ENCODE assay signal across 15 mouse cellular contexts in genomic region chr15:31819219-31819618, GRCm38 (mm10).
DNase-seq lines count a peak whose midpoint lies in the region; ATAC-seq lines count a peak whose summit lies in the region.
"Had no signal": no experiment of that assay in that cellular context is flagged by ENCODE, and none has a peak within 500 bp of the region (broad histone marks: within the 10 kb centered on the region; RNA-seq: fewer than 3 reads in every experiment).

No protein-coding gene starts in this region.

- no peak for ATAC-seq in embryonic facial prominence, embryonic 11.5 days (replicated peaks; ENCODE audit: insufficient number of reproducible peaks, low FRiP score, low TSS enrichment, low read depth)
- no peak for ATAC-seq in monocyte, adult 5-6 weeks (replicated peaks; ENCODE audit: insufficient number of reproducible peaks, low FRiP score, low TSS enrichment, poor library complexity, severe bottlenecking)
- ATAC-seq: activated CD4-positive, CD25-positive, alpha-beta regulatory T cell, adult 4 months had no signal

- H3K36me3 ChIP-seq in embryonic facial prominence, embryonic 11.5 days (replicated peaks; ENCODE audit: control insufficient read depth, insufficient read depth, low read depth, low read length), result no peaks in the 10 kb centered on the region
- H3K36me3 ChIP-seq in embryonic facial prominence, embryonic 10.5 days (replicated peaks), result no peaks in the 10 kb centered on the region
- H3K36me3 ChIP-seq: hindbrain, embryonic 10.5 days; limb, embryonic 12.5 days had no signal

- WGBS in embryonic facial prominence, embryonic 11.5 days, result 57% methylated on average over 6 of the region's 6 CpGs
- 72% methylated on average over 6 of the region's 6 CpGs for WGBS in embryonic facial prominence, embryonic 10.5 days

- no peak overlapping the region for H3K4me3 ChIP-seq in embryonic facial prominence, embryonic 11.5 days (ENCODE audit: low read depth, low read length)
- H3K4me3 ChIP-seq in embryonic facial prominence, embryonic 10.5 days, result no peak overlapping the region
- H3K4me3 ChIP-seq: hindbrain, embryonic 10.5 days; layer of hippocampus, adult 2 months; limb, embryonic 12.5 days had no signal

- no peaks in the 10 kb centered on the region for H3K27me3 ChIP-seq in embryonic facial prominence, embryonic 11.5 days (ENCODE audit: control insufficient read depth, insufficient read depth, low read length)
- no peaks in the 10 kb centered on the region for H3K27me3 ChIP-seq in embryonic facial prominence, embryonic 10.5 days (replicated peaks; ENCODE audit: low read depth, poor library complexity, severe bottlenecking)
- H3K27me3 ChIP-seq: limb, embryonic 12.5 days had no signal

- no peak overlapping the region for H3K9ac ChIP-seq in embryonic facial prominence, embryonic 11.5 days (replicated peaks; ENCODE audit: low read length)
- H3K9ac ChIP-seq: limb, embryonic 12.5 days had no signal

- peak; percentile 16 for DNase-seq in embryonic facial prominence, embryonic 11.5 days (ENCODE audit: low spot score)
- DNase-seq in embryonic facial prominence, embryonic 10.5 days (ENCODE audit: low spot score), result no peak
- DNase-seq in cerebellum, adult 8-10 months, result peak; percentile 30
- DNase-seq in embryo, embryonic 11.5 days (ENCODE audit: low read depth, low spot score), result peak; percentile 1
- peak; percentile 25 for DNase-seq in lung, postnatal 25 days (ENCODE audit: low spot score)
- DNase-seq in ovary, postnatal 14 days (ENCODE audit: low spot score), result no peak
- DNase-seq in Muller cell, postnatal 12 days (ENCODE audit: inconsistent ontology term), result no peak
- DNase-seq: kidney, adult 9 months; retina, postnatal 1 day; thymus, postnatal 14 days had no signal

- no peak overlapping the region for H3K27ac ChIP-seq in embryonic facial prominence, embryonic 11.5 days (replicated peaks; ENCODE audit: low read depth, low read length)
- H3K27ac ChIP-seq in embryonic facial prominence, embryonic 10.5 days (replicated peaks), result no peak overlapping the region
- H3K27ac ChIP-seq: hindbrain, embryonic 10.5 days; layer of hippocampus, adult 2 months; limb, embryonic 12.5 days had no signal

- no peaks in the 10 kb centered on the region for H3K9me3 ChIP-seq in embryonic facial prominence, embryonic 11.5 days (replicated peaks; ENCODE audit: control insufficient read depth, low read length)
- H3K9me3 ChIP-seq in embryonic facial prominence, embryonic 10.5 days, result no peaks in the 10 kb centered on the region
- H3K9me3 ChIP-seq: hindbrain, embryonic 10.5 days; limb, embryonic 12.5 days had no signal

- H3K4me2 ChIP-seq in embryonic facial prominence, embryonic 11.5 days (ENCODE audit: low read depth, low read length), result no peak overlapping the region
- H3K4me2 ChIP-seq: limb, embryonic 12.5 days had no signal

- no peaks in the 10 kb centered on the region for H3K4me1 ChIP-seq in embryonic facial prominence, embryonic 11.5 days (ENCODE audit: control insufficient read depth, insufficient read depth, low read length)
- no peaks in the 10 kb centered on the region for H3K4me1 ChIP-seq in embryonic facial prominence, embryonic 10.5 days
- H3K4me1 ChIP-seq: hindbrain, embryonic 10.5 days; limb, embryonic 12.5 days had no signal

Comparison
In these comparisons a context has a peak if more than half of its experiments do, and no peak if none do; other contexts are left out.
1. DNase-seq: peak in embryonic facial prominence, embryonic 11.5 days (single experiment), cerebellum, adult 8-10 months (single experiment), embryo, embryonic 11.5 days (single experiment) and lung, postnatal 25 days (single experiment); none in embryonic facial prominence, embryonic 10.5 days (single experiment), ovary, postnatal 14 days (single experiment) and Muller cell, postnatal 12 days (single experiment).